Mouse (Mus musculus) stomach, embryonic 15.5 days (tissue): ENCODE measurements around the gene Pik3ap1. TPM values are rescaled to one million over a fixed set of nuclear protein-coding genes. Genes with fewer than 3 reads are reported as not detected.
A peak's percentile ranks its signal among the peaks of the same experiment; 100 is the strongest.
"Not testable (repeated sequence)": the region's sequence is repeated elsewhere in the genome, so short reads cannot be mapped to it uniquely, and the experiment has no call there.

Experiments used
- ATAC-seq: fragments of 200-750 bp; cut with Nextera tagmentation; 2 replicates; pipeline ENCODE4 v1.8.0; 2017; ENCODE audit warnings: low read depth, moderate number of reproducible peaks, moderate TSS enrichment; ENCODE audit not compliant: insufficient read depth, low FRiP score
- H3K27ac ChIP-seq: fragments of 300-500 bp; sonication (generic); 2 replicates; pipeline ENCODE4 v1.5.1; 2015; ENCODE audit warnings: mild to moderate bottlenecking, inconsistent platforms
- H3K27me3 ChIP-seq: fragments of 300-500 bp; sonication (generic); replicated peaks from 2 replicates; pipeline ENCODE4 v1.6.1; 2015; ENCODE audit warnings: inconsistent platforms
- H3K36me3 ChIP-seq: fragments of 300-500 bp; sonication (generic); 2 replicates; pipeline ENCODE4 v1.6.1; 2015; ENCODE audit warnings: inconsistent platforms
- H3K4me1 ChIP-seq: fragments of 300-500 bp; sonication (generic); 2 replicates; pipeline ENCODE4 v1.6.1; 2015; ENCODE audit warnings: inconsistent platforms
- H3K4me2 ChIP-seq: fragments of 300-500 bp; sonication (generic); 2 replicates; pipeline ENCODE4 v1.6.1; 2015; ENCODE audit warnings: mild to moderate bottlenecking, inconsistent platforms
- H3K4me3 ChIP-seq: fragments of 300-500 bp; sonication (generic); replicated peaks from 2 replicates; pipeline ENCODE4 v1.5.1; 2015; ENCODE audit warnings: inconsistent platforms
- H3K9ac ChIP-seq: fragments of 300-500 bp; sonication (generic); 2 replicates; pipeline ENCODE4 v1.6.1; 2015; ENCODE audit warnings: inconsistent platforms
- H3K9me3 ChIP-seq: fragments of 300-500 bp; sonication (generic); 2 replicates; pipeline ENCODE4 v1.6.1; 2016; ENCODE audit warnings: inconsistent platforms
- WGBS: fragments of 180-500 bp; shearing (Covaris S2); methylation state at CpG from one replicate; pipeline ENCODE4 v1.1.7; 2015; 5-methylcytosine and 5-hydroxymethylcytosine counted together
- polyA plus RNA-seq: library from polyadenylated mRNA; unstranded; fragments of >200 nt; fragmentation: Nextera tagmentation; extraction: Ambion mirVana; gene quantifications from 2 replicates; pipeline ENCODE4 v1.2.1, GENCODE M21; 2015

The Pik3ap1 gene
- polyA plus RNA-seq: 10.5 and 13.8 TPM in 2 replicates

DNA sequence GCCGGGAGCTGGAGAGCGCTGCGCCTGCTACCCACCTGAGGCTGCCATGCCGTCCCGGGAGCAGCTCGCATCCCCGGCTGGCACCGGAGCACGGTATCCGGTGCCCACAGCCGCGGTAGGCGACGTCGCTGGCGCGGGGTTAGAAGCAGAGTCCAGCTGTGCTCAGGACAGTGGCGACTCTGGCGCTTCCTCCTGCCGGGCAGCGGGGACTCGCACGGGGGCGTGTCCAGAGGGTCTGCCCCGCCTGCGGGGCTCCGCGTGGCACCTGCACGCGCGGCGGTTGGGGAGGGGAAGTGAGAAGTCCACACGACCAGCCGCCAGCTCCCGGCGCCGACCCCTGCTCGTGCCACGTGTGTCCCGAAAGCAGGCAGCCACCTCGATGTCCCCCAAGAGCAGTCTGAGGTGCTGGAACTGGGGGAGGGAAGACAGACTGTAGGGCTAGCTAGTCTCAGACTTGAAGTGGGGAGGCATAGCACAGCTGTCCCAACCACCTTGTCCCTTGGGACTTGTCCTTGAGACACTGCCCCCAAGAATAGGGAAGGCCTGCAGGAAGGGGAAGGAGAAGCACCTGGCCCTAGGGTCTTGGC is at the start of gene Pik3ap1:
Gene Pik3ap1, minus strand, starts transcription at position 181 of the 587 bp plus-strand sequence.
- Histone ChIP-seq H3K4me2 (peak within 1 kb of the TSS; percentile 99), H3K4me3 (peak within 1 kb of the TSS; percentile 53), H3K36me3 (no peaks in the 10 kb centered on the region), H3K27me3 (no peaks in the 10 kb centered on the region), H3K9ac (peak within 1 kb of the TSS; percentile 37), H3K27ac (no peak within 1 kb of the TSS), H3K9me3 (no peaks in the 10 kb centered on the region), H3K4me1 (peaks cover 11% of the 10 kb centered on the region; the same call in 1 of the 2 replicates)
- WGBS: under 1% methylated on average over 41 of the region's 41 CpGs
- ATAC-seq: peak; percentile 43; the same call in 1 of the 2 replicates

GRCm38 (mm10) chr19:41431512-41432164 is 46.7 kb upstream of the Pik3ap1 start:
- ATAC-seq: not testable (repeated sequence)

GRCm38 (mm10) chr19:41425927-41426772 is 41.2 kb upstream of the Pik3ap1 start:
- H3K9ac ChIP-seq, ATAC-seq, H3K4me1 ChIP-seq, H3K27ac ChIP-seq, H3K9me3 ChIP-seq, H3K4me3 ChIP-seq, H3K4me2 ChIP-seq, H3K27me3 ChIP-seq, H3K36me3 ChIP-seq: not testable (repeated sequence)
- no CpG with 5 or more reads among the region's 8 CpGs for whole genome bisulfite sequencing

More at GRCm38 (mm10) chr19:41431512-41432164, 46.7 kb upstream of the Pik3ap1 start:
- H3K27ac ChIP-seq, H3K4me1 ChIP-seq, H3K9me3 ChIP-seq, H3K27me3 ChIP-seq, H3K4me3 ChIP-seq, H3K9ac ChIP-seq, H3K4me2 ChIP-seq, H3K36me3 ChIP-seq: not testable (repeated sequence)
- WGBS: no CpG with 5 or more reads among the region's 6 CpGs

GRCm38 (mm10) chr19:41421264-41421663 is 36.4 kb upstream of the Pik3ap1 start:
- Histone ChIP-seq H3K9ac (no peak overlapping the region), H3K36me3 (no peaks in the 10 kb centered on the region), H3K9me3 (no peaks in the 10 kb centered on the region), H3K27me3 (no peaks in the 10 kb centered on the region), H3K4me2 (no peak overlapping the region), H3K4me1 (no peaks in the 10 kb centered on the region), H3K27ac (no peak overlapping the region), H3K4me3 (no peak overlapping the region)
- ATAC-seq: no peak
- WGBS: 57% methylated on average over 2 of the region's 2 CpGs

GRCm38 (mm10) chr19:41418786-41419185 is 33.9 kb upstream of the Pik3ap1 start:
- ATAC-seq: no peak
- H3K9me3 ChIP-seq: no peaks in the 10 kb centered on the region
- H3K36me3 ChIP-seq: no peaks in the 10 kb centered on the region
- WGBS: 68% methylated on average over 2 of the region's 2 CpGs
- no peak overlapping the region for H3K4me2 ChIP-seq
- no peaks in the 10 kb centered on the region for H3K27me3 ChIP-seq
- H3K27ac ChIP-seq: no peak overlapping the region
- H3K9ac ChIP-seq: no peak overlapping the region
- H3K4me3 ChIP-seq: no peak overlapping the region
- H3K4me1 ChIP-seq: no peaks in the 10 kb centered on the region

DNA sequence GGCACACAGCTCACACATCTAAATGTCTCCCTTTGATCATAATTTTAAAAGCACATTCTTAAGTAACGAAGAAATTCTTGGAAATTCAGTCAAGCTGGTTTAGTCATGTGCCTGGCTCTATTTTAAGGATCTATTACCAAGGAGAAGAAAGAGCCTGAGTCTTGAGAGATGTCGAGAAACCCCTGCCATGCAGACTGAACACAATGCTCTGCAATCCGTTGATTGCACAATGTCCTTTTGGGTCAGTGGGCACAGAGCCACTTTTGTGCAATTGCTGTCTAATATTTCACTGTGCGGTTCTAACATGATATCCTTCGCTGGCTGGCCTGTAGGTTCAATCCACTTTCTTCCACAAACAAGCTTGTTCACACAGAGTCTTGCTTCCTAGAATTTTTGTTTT is 33.1 kb upstream of the Pik3ap1 start:
- Histone ChIP-seq H3K36me3 (no peaks in the 10 kb centered on the region), H3K4me3 (no peak overlapping the region), H3K4me1 (no peaks in the 10 kb centered on the region), H3K27me3 (no peaks in the 10 kb centered on the region), H3K9me3 (no peaks in the 10 kb centered on the region), H3K9ac (no peak overlapping the region), H3K27ac (no peak overlapping the region), H3K4me2 (no peak overlapping the region)
- ATAC-seq: no peak
- 63% methylated on average over 5 of the region's 5 CpGs for WGBS

DNA sequence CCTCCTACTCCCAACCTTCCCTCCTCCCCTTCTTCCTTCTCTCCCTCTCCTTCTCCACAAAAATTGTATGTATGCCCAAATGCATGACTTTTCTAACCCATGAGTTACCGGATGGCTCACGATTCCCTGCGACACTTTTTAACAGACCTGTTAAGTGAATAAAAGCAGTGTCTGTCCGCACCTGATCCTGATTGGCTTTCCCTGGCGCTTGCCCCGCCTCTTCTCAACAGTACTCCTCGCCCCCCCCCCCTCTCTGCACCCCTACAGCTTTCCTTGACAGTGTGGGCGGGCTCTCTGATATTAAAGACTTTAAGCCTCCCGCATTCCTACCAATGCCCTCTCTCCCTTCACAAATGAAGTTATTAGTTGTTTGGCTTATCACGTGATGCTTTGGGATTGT is 31.3 kb upstream of the Pik3ap1 start:
- Histone ChIP-seq H3K27ac (no peak overlapping the region), H3K4me1 (no peaks in the 10 kb centered on the region), H3K9me3 (no peaks in the 10 kb centered on the region), H3K4me3 (no peak overlapping the region), H3K36me3 (no peaks in the 10 kb centered on the region), H3K27me3 (no peaks in the 10 kb centered on the region), H3K9ac (no peak overlapping the region), H3K4me2 (no peak overlapping the region)
- no peak for ATAC-seq
- WGBS: 39% methylated on average over 10 of the region's 10 CpGs

GRCm38 (mm10) chr19:41402603-41403002 is 17.7 kb upstream of the Pik3ap1 start:
- Histone ChIP-seq H3K4me2 (no peak overlapping the region), H3K4me3 (no peak overlapping the region), H3K4me1 (no peaks in the 10 kb centered on the region), H3K9me3 (no peaks in the 10 kb centered on the region), H3K36me3 (no peaks in the 10 kb centered on the region), H3K27me3 (no peaks in the 10 kb centered on the region), H3K27ac (no peak overlapping the region), H3K9ac (no peak overlapping the region)
- ATAC-seq: no peak
- WGBS: 75% methylated on average over 8 of the region's 8 CpGs

DNA sequence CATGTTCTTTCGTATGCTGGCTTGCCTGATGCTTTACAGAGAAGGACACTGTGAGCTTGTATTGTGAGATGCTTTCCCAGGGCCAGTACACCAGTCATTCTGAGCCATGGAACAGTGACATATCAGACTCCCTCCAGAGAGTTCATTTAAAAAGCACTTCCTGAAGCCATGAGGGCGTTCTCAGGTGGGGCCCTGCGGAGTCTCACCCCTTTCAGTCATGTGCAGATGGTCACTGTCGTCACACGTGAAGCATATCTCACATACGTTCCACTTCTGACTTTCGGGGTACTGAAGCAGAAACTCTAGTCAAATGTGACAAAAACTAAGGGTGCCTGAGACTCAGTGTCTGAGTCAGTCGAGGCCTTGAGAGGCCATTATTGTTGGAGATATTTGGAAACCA is 6.0 kb upstream of the Pik3ap1 start:
- ATAC-seq: no peak
- Histone ChIP-seq H3K36me3 (no peaks in the 10 kb centered on the region), H3K4me2 (no peak overlapping the region), H3K9ac (no peak overlapping the region), H3K27me3 (no peaks in the 10 kb centered on the region), H3K9me3 (no peaks in the 10 kb centered on the region), H3K27ac (no peak overlapping the region), H3K4me1 (no peaks in the 10 kb centered on the region), H3K4me3 (no peak overlapping the region)
- 80% methylated on average over 8 of the region's 8 CpGs for WGBS

DNA sequence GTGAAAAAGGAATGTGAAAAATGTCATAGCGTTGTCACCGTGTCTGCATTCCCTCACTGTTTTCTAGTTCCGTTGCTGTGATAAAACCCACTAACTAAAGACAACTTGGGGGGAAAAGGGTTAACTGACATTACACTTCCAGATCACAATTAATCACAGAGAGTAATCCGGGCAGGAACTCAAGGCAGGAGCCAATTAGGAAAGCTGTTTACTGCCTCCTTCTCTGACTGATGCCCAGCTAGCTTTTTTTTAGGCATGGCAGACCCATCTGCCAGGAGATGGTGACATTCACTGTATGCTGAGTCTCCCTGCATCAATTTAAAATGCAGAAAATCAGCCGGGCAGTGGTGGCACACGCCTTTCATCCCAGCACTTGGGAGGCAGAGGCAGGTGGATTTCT is 4.4 kb upstream of the Pik3ap1 start:
- H3K4me3 ChIP-seq: no peak overlapping the region
- no peaks in the 10 kb centered on the region for H3K36me3 ChIP-seq
- no peak for ATAC-seq
- no peak overlapping the region for H3K9ac ChIP-seq
- no peaks in the 10 kb centered on the region for H3K9me3 ChIP-seq
- WGBS: 32% methylated on average over 6 of the region's 6 CpGs
- H3K27me3 ChIP-seq: no peaks in the 10 kb centered on the region
- no peak overlapping the region for H3K4me2 ChIP-seq
- peaks cover 7% of the 10 kb centered on the region; the same call in 1 of the 2 replicates for H3K4me1 ChIP-seq
- H3K27ac ChIP-seq: no peak overlapping the region

DNA sequence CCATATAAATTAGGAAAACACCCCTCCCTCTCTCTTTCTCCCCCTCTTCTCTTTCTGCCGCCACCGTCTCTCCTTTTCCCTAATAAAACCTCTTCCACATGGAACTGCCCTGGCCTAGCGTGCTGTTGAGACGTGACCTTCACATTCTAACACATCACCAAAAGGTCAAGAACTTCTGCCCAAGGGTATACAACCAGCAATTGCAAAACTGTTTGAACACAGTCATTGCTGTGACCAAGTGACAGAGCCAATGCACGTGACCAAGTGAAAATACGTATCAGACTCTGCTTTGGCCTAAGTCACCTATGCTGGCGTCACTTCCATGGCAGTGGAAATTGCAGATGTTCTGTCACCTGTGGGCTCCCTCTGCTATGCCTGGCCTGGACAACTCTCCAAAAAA is 3.3 kb upstream of the Pik3ap1 start:
- no peak overlapping the region for H3K4me3 ChIP-seq

GRCm38 (mm10) chr19:41387262-41387661 is 2.4 kb upstream of the Pik3ap1 start:
- Histone ChIP-seq H3K9me3 (no peaks in the 10 kb centered on the region), H3K9ac (no peak overlapping the region), H3K4me3 (no peak overlapping the region), H3K27ac (no peak overlapping the region), H3K36me3 (no peaks in the 10 kb centered on the region), H3K27me3 (no peaks in the 10 kb centered on the region), H3K4me1 (peaks cover 7% of the 10 kb centered on the region; the same call in 1 of the 2 replicates), H3K4me2 (no peak overlapping the region)
- no peak for ATAC-seq
- 67% methylated on average over 2 of the region's 2 CpGs for WGBS

More for the DNA sequence above, 3.3 kb upstream of the Pik3ap1 start:
- Histone ChIP-seq H3K4me2 (no peak overlapping the region), H3K36me3 (no peaks in the 10 kb centered on the region), H3K9ac (no peak overlapping the region), H3K9me3 (no peaks in the 10 kb centered on the region), H3K27me3 (no peaks in the 10 kb centered on the region), H3K4me1 (peaks cover 7% of the 10 kb centered on the region; the same call in 1 of the 2 replicates), H3K27ac (no peak overlapping the region)
- no peak for ATAC-seq
- WGBS: 91% methylated on average over 7 of the region's 7 CpGs
